Mouse (Mus musculus): ENCODE results near the gene Akap7.
"Not testable (repeated sequence)": the region's sequence is repeated elsewhere in the genome, so short reads cannot be mapped to it uniquely, and the experiment has no call there.

- TF ChIP-seq POLR2A (IDR thresholded peaks at IDR 0.05; ENCODE audit: extremely low read depth, insufficient read depth, low read length); CTCF (IDR thresholded peaks at IDR 0.05; ENCODE audit: low read depth, low read length): not testable (repeated sequence)
Observed at GRCm38 (mm10) chr10:25186240-25186639, 121.4 kb downstream of the Akap7 start.

Measured in liver, adult 2 months (tissue).